Mouse (Mus musculus): Measurements from ENCODE around the gene Vps50. TPM values are rescaled to one million over a fixed set of nuclear protein-coding genes. Genes with fewer than 3 reads are reported as not detected.
"Not testable (repeated sequence)": the region's sequence is repeated elsewhere in the genome, so short reads cannot be mapped to it uniquely, and the experiment has no call there.

Gene Vps50
- polyA plus RNA-seq, 1 experiment from 2014 or later: 49.7 TPM

DNA sequence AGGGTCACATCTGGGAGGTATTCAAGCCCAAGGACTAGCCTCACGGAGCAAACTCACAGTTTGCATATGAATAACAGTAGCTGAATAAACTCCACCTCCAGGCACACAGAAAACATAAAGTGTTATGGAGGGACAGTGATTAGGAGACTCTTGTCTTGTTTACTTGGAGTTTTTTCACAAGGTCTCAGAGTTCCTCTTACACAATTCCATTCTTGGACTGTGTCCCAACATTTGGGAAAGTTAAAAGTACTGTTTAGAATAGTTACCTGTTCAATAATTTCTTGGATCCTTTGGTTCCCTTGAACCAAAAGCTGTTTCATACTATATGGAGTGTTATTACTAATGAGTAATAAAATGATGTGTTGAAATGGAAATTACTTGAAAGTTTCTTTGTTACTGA, 46.8 kb downstream of the Vps50 start:
- H3K4me3 ChIP-seq (ENCODE audit: low read depth, low read length): no peak overlapping the region
- H3K4me2 ChIP-seq (ENCODE audit: low read length): no peak overlapping the region
- DNase-seq (ENCODE audit: low spot score) (no peak), ATAC-seq (no peak)
- WGBS: 23% methylated on average over 1 of the region's 1 CpGs
- no peaks in the 10 kb centered on the region for H3K27me3 ChIP-seq (replicated peaks; ENCODE audit: control insufficient read depth, insufficient read depth, low read length)
- H3K36me3 ChIP-seq (ENCODE audit: control insufficient read depth, insufficient read depth, low read length): no peaks in the 10 kb centered on the region
- H3K9me3 ChIP-seq (replicated peaks; ENCODE audit: control insufficient read depth, low read length): no peaks in the 10 kb centered on the region
- no peak overlapping the region for H3K27ac ChIP-seq (ENCODE audit: low read depth, low read length)
- no peak overlapping the region for H3K9ac ChIP-seq (ENCODE audit: low read length)
- no peaks in the 10 kb centered on the region for H3K4me1 ChIP-seq (ENCODE audit: control insufficient read depth, insufficient read depth, low read length)

DNA sequence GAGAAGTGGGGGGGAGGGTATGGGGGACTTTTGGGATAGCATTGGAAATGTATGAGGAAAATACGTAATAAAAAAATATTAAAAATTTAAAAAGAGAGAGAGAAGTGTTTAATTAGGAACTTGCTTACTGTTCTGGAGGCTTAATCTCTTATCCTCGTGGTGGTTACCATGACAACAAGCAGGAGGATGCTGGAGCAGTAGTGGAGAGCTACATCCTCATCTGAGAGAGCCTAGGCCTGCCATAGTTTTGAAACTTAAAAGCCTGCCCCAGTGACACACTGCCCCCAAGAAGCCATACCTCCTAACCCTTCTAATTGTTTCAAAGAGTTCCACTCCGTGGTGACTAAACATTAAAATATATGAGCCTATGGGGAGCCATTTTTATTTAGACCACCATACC, 50.8 kb downstream of the Vps50 start:
- no peak overlapping the region for H3K4me2 ChIP-seq (ENCODE audit: low read length)
- 62% methylated on average over 3 of the region's 3 CpGs for WGBS
- H3K9me3 ChIP-seq (replicated peaks; ENCODE audit: control insufficient read depth, low read length): no peaks in the 10 kb centered on the region
- no peak overlapping the region for H3K27ac ChIP-seq (ENCODE audit: low read depth, low read length)
- no peaks in the 10 kb centered on the region for H3K27me3 ChIP-seq (replicated peaks; ENCODE audit: control insufficient read depth, insufficient read depth, low read length)
- DNase-seq (ENCODE audit: low spot score) (peak; percentile 18), ATAC-seq (no peak)
- H3K36me3 ChIP-seq (ENCODE audit: control insufficient read depth, insufficient read depth, low read length): no peaks in the 10 kb centered on the region
- no peaks in the 10 kb centered on the region for H3K4me1 ChIP-seq (ENCODE audit: control insufficient read depth, insufficient read depth, low read length)
- H3K4me3 ChIP-seq (ENCODE audit: low read depth, low read length): no peak overlapping the region
- H3K9ac ChIP-seq (ENCODE audit: low read length): no peak overlapping the region

DNA sequence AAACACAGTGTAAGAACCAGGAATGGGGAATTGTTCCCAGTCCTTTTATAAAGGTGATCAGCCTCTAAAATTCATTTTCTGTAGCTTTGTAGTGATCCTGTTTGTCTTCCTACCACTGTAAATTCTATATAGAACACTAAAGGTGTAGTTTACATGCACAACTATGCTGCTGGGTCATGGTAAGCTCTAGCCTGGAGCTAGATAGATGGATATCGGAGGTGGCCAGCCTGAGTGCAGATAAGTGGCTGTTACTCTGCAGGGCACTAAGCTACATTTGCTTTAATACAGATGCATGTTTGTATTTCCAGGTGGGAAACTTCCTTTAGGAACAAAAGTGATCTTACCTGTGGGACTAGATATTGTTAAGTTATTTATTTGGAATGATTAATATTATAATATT, 51.8 kb downstream of the Vps50 start:
- H3K27ac ChIP-seq (ENCODE audit: low read depth, low read length): no peak overlapping the region
- WGBS: 96% methylated on average over 1 of the region's 1 CpGs
- ATAC-seq: no peak

DNA sequence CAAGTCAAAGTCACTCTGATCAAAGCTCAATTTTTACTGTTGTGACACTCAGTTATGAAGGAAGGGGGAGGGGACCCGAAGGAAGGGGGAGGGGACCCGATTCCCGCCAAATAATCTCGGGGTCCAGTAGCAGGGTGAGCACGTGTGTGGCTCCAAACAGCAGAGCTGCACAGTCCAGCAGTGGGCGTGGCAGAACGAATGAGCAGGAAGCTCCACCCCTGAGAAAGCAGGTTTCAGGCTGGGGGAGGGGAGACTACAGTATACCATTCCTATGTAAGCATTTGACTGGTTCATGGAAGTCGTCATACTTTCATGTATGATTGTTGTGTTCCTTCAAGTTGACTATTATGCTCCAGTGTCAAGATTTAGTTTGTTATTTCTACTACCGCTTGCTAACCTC, 54.5 kb downstream of the Vps50 start:
- not testable (repeated sequence) for H3K4me3 ChIP-seq (ENCODE audit: low read depth, low read length); H3K27ac ChIP-seq (ENCODE audit: low read depth, low read length); H3K9ac ChIP-seq (ENCODE audit: low read length); DNase-seq (ENCODE audit: low spot score); H3K36me3 ChIP-seq (ENCODE audit: control insufficient read depth, insufficient read depth, low read length); ATAC-seq; H3K27me3 ChIP-seq (replicated peaks; ENCODE audit: control insufficient read depth, insufficient read depth, low read length); H3K4me2 ChIP-seq (ENCODE audit: low read length); H3K9me3 ChIP-seq (replicated peaks; ENCODE audit: control insufficient read depth, low read length); H3K4me1 ChIP-seq (ENCODE audit: control insufficient read depth, insufficient read depth, low read length)
- 88% methylated on average over 9 of the region's 9 CpGs for WGBS

More for the DNA sequence above, 51.8 kb downstream of the Vps50 start:
- H3K9me3 ChIP-seq (replicated peaks; ENCODE audit: control insufficient read depth, low read length): no peaks in the 10 kb centered on the region
- no peak for DNase-seq (ENCODE audit: low spot score)
- no peaks in the 10 kb centered on the region for H3K27me3 ChIP-seq (replicated peaks; ENCODE audit: control insufficient read depth, insufficient read depth, low read length)
- no peak overlapping the region for H3K4me2 ChIP-seq (ENCODE audit: low read length)
- H3K4me1 ChIP-seq (ENCODE audit: control insufficient read depth, insufficient read depth, low read length): no peaks in the 10 kb centered on the region
- H3K4me3 ChIP-seq (ENCODE audit: low read depth, low read length): no peak overlapping the region
- H3K9ac ChIP-seq (ENCODE audit: low read length): no peak overlapping the region
- H3K36me3 ChIP-seq (ENCODE audit: control insufficient read depth, insufficient read depth, low read length): no peaks in the 10 kb centered on the region

DNA sequence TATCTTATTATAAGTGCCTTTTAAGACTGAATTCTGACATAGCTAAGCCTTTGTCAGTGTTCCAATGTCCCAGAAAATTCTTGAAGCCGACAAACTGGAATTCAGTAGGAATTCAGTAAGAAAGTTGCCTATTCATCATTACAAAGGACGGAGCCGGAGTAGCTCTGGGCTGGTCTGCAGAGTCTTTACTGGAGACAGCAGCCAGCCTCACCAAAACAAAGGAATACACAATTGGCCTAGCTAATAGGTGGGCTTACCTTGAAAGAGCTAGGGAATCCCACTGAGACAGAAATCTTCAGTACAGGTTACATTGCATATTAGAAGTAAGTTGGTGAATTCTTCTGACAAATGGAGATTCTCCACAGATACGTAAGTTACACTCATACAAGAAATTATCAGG, 59.0 kb downstream of the Vps50 start:
- DNase-seq (ENCODE audit: low spot score) (no peak), ATAC-seq (no peak)
- no peak overlapping the region for H3K27ac ChIP-seq (ENCODE audit: low read depth, low read length)
- H3K4me2 ChIP-seq (ENCODE audit: low read length): no peak overlapping the region
- no peaks in the 10 kb centered on the region; the same call in 1 of the 2 replicates for H3K36me3 ChIP-seq (ENCODE audit: control insufficient read depth, insufficient read depth, low read length)
- no peaks in the 10 kb centered on the region for H3K27me3 ChIP-seq (replicated peaks; ENCODE audit: control insufficient read depth, insufficient read depth, low read length)
- H3K4me1 ChIP-seq (ENCODE audit: control insufficient read depth, insufficient read depth, low read length): no peaks in the 10 kb centered on the region
- no peak overlapping the region for H3K9ac ChIP-seq (ENCODE audit: low read length)
- WGBS: 62% methylated on average over 4 of the region's 4 CpGs
- H3K9me3 ChIP-seq (replicated peaks; ENCODE audit: control insufficient read depth, low read length): no peaks in the 10 kb centered on the region
- H3K4me3 ChIP-seq (ENCODE audit: low read depth, low read length): no peak overlapping the region

DNA sequence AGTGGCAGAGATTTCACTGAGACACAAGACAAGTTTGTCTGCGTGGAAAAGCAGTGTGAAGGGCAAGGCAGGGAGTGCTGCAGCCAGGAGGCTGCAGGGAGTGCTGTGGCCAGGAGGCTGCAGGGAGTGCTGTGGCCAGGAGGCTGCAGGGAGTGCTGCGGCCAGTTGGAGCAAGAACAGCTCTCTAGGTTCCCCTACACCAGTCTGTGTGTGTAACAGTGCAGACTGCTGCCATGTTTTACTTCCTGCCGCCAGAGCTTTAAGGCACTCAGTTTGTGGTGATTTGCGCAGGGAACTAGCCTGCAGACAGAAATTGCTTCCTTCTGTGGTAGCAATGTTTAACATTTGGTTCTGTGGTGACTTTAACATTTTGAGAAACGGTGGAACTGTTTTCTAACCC, 61.8 kb downstream of the Vps50 start:
- Histone ChIP-seq H3K4me1 (ENCODE audit: control insufficient read depth, insufficient read depth, low read length) (no peaks in the 10 kb centered on the region), H3K27me3 (replicated peaks; ENCODE audit: control insufficient read depth, insufficient read depth, low read length) (no peaks in the 10 kb centered on the region), H3K27ac (ENCODE audit: low read depth, low read length) (no peak overlapping the region), H3K9ac (ENCODE audit: low read length) (no peak overlapping the region), H3K9me3 (replicated peaks; ENCODE audit: control insufficient read depth, low read length) (no peaks in the 10 kb centered on the region), H3K36me3 (ENCODE audit: control insufficient read depth, insufficient read depth, low read length) (no peaks in the 10 kb centered on the region; the same call in 1 of the 2 replicates), H3K4me2 (ENCODE audit: low read length) (no peak overlapping the region), H3K4me3 (ENCODE audit: low read depth, low read length) (no peak overlapping the region)
- WGBS: 55% methylated on average over 5 of the region's 5 CpGs
- ATAC-seq: 0 out of 2 replicates have a peak, but pooled peaks have one; percentile 44
- DNase-seq (ENCODE audit: low spot score): no peak

DNA sequence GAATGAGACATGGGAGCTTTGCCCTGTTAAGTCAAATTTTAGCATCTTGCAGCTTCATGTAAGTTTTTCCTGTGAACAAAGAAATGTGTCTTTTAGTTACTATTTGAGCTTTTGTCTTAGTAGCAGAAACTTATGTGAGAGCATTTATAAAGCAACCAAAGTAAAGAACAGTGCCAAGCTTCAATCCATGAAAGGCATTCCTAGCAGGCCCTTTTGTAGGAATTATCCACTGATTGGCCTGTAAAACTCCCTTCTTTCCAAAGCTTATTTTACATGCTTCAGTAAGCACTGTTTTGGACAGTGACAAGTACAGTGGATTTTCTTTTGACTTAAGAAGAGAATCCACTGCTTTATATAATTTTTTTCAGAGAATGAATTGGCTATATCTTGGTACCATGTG, 64.1 kb downstream of the Vps50 start:
- DNase-seq (ENCODE audit: low spot score) (peak; percentile 70), ATAC-seq (peak; percentile 57; the same call in 1 of the 2 replicates)
- no peaks in the 10 kb centered on the region for H3K4me1 ChIP-seq (ENCODE audit: control insufficient read depth, insufficient read depth, low read length)
- peaks cover 3% of the 10 kb centered on the region; the same call in 1 of the 2 replicates for H3K36me3 ChIP-seq (ENCODE audit: control insufficient read depth, insufficient read depth, low read length)
- no peak overlapping the region for H3K27ac ChIP-seq (ENCODE audit: low read depth, low read length)
- no peak overlapping the region for H3K9ac ChIP-seq (ENCODE audit: low read length)
- H3K27me3 ChIP-seq (replicated peaks; ENCODE audit: control insufficient read depth, insufficient read depth, low read length): no peaks in the 10 kb centered on the region
- no peaks in the 10 kb centered on the region for H3K9me3 ChIP-seq (replicated peaks; ENCODE audit: control insufficient read depth, low read length)
- H3K4me2 ChIP-seq (ENCODE audit: low read length): no peak overlapping the region
- H3K4me3 ChIP-seq (ENCODE audit: low read depth, low read length): no peak overlapping the region

DNA sequence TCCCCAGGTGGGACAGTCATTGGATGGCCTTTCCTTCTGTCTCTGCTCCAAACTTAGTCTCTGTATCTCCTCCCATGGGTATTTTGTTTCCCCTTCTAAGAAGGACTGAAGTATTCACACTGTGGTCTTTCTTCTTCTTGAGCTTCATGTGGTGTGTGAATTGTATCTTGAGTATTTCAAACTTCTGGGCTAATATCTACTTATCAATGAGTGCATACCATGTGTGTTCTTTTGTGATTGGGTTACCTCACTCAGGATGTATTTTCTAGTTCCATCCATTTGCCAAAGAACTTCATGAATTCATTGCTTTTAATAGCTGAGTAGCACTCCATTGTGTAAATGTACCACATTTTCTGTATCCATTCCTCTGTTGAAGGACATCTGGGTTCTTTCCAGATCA, 65.9 kb downstream of the Vps50 start:
- H3K9me3 ChIP-seq (replicated peaks; ENCODE audit: control insufficient read depth, low read length); H3K36me3 ChIP-seq (ENCODE audit: control insufficient read depth, insufficient read depth, low read length); H3K4me2 ChIP-seq (ENCODE audit: low read length); H3K27me3 ChIP-seq (replicated peaks; ENCODE audit: control insufficient read depth, insufficient read depth, low read length); H3K27ac ChIP-seq (ENCODE audit: low read depth, low read length); DNase-seq (ENCODE audit: low spot score); H3K4me1 ChIP-seq (ENCODE audit: control insufficient read depth, insufficient read depth, low read length); ATAC-seq; H3K4me3 ChIP-seq (ENCODE audit: low read depth, low read length); H3K9ac ChIP-seq (ENCODE audit: low read length): not testable (repeated sequence)

DNA sequence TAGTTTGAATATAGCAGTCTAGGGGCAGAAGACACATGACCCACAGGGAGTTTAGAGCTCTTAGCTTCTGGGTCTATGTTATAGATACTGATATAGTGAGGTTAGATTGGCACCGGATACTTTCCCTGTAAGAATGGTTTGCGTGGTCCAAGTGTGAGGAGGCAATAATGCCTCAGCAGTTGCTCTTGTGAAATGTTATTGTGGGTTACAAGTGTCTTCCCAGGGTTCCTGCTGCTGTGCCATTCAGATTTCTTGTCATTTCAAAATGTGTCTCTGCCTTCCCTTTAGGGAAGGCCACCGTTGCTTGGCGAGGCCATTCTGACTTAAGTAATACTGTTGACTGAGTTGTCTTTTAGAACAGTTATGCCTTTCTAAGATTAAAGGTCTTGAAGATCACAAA, 66.8 kb downstream of the Vps50 start:
- Histone ChIP-seq H3K27me3 (replicated peaks; ENCODE audit: control insufficient read depth, insufficient read depth, low read length) (no peaks in the 10 kb centered on the region), H3K9ac (ENCODE audit: low read length) (no peak overlapping the region), H3K27ac (ENCODE audit: low read depth, low read length) (no peak overlapping the region), H3K4me1 (ENCODE audit: control insufficient read depth, insufficient read depth, low read length) (no peaks in the 10 kb centered on the region), H3K4me3 (ENCODE audit: low read depth, low read length) (no peak overlapping the region), H3K9me3 (replicated peaks; ENCODE audit: control insufficient read depth, low read length) (no peaks in the 10 kb centered on the region), H3K36me3 (ENCODE audit: control insufficient read depth, insufficient read depth, low read length) (peaks cover 6% of the 10 kb centered on the region; the same call in 1 of the 2 replicates), H3K4me2 (ENCODE audit: low read length) (no peak overlapping the region)
- no peak for ATAC-seq
- 93% methylated on average over 4 of the region's 4 CpGs for WGBS
- DNase-seq (ENCODE audit: low spot score): no peak
